Mouse (Mus musculus) hindbrain, embryonic 15.5 days (tissue): Measurements from ENCODE around the gene Atxn1. TPM values are rescaled to one million over a fixed set of nuclear protein-coding genes. Genes with fewer than 3 reads are reported as not detected.

Source experiments
- ATAC-seq: fragments of 200-750 bp; cut with Nextera tagmentation; 2 replicates; pipeline ENCODE4 v1.8.0; 2017; ENCODE audit warnings: low read depth, moderate number of reproducible peaks, moderate TSS enrichment; ENCODE audit not compliant: low FRiP score
- H3K27ac ChIP-seq: fragments of 300-500 bp; sonication (generic); replicated peaks from 2 replicates; pipeline ENCODE4 v1.5.1; 2015; ENCODE audit warnings: mild to moderate bottlenecking, inconsistent platforms
- H3K27me3 ChIP-seq: fragments of 300-500 bp; sonication (generic); 2 replicates; pipeline ENCODE4 v1.6.1; 2015; ENCODE audit warnings: control low read depth, inconsistent platforms
- H3K36me3 ChIP-seq: fragments of 300-500 bp; sonication (generic); 2 replicates; pipeline ENCODE4 v1.6.1; 2015; ENCODE audit warnings: control low read depth, inconsistent platforms
- H3K4me1 ChIP-seq: fragments of 300-500 bp; sonication (generic); replicated peaks from 2 replicates; pipeline ENCODE4 v1.6.1; 2015; ENCODE audit warnings: control low read depth, inconsistent platforms
- H3K4me2 ChIP-seq: fragments of 300-500 bp; sonication (generic); 2 replicates; pipeline ENCODE4 v1.6.1; 2015; ENCODE audit warnings: moderate library complexity, mild to moderate bottlenecking, inconsistent platforms
- H3K4me3 ChIP-seq: fragments of 300-500 bp; sonication (generic); 2 replicates; pipeline ENCODE4 v1.5.1; 2015; ENCODE audit warnings: mild to moderate bottlenecking, inconsistent platforms
- H3K9ac ChIP-seq: fragments of 300-500 bp; sonication (generic); 2 replicates; pipeline ENCODE4 v1.6.1; 2015; ENCODE audit warnings: inconsistent platforms
- H3K9me3 ChIP-seq: fragments of 300-500 bp; sonication (generic); 2 replicates; pipeline ENCODE4 v1.6.1; 2016; ENCODE audit warnings: control low read depth, inconsistent platforms
- WGBS: fragments of 180-500 bp; shearing (Covaris S2); methylation state at CpG from one replicate; pipeline ENCODE4 v1.1.7; 2015; 5-methylcytosine and 5-hydroxymethylcytosine counted together
- polyA plus RNA-seq: library from polyadenylated mRNA; unstranded; fragments of >200 nt; fragmentation: Nextera tagmentation; extraction: Ambion mirVana; gene quantifications from 2 replicates; pipeline ENCODE4 v1.2.1, GENCODE M21; 2015

Gene Atxn1
- polyA plus RNA-seq, 1 experiment from 2014 or later = 8.1 TPM

DNA sequence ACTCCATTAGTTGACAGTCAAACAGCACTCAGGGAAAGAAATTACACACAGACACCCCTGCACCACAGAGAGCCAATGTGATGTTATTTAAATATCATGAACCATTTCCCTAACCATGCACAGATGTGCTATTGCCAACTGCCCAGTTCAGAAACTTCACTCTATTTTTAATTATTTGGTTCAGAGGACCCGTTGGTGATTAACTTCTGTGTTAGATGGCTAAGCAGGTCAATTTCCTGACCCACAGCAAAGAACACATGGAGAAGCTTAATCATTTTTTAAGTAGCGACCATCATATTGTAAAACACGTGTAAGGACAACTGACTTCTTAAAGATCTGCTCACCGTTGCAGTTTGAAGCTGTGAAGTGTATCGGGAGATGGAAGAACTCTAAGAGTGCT is 26.7 kb downstream of the Atxn1 start:
- no peaks in the 10 kb centered on the region for H3K36me3 ChIP-seq
- H3K27ac ChIP-seq = no peak overlapping the region
- ATAC-seq = no peak
- H3K9ac ChIP-seq = no peak overlapping the region
- H3K4me3 ChIP-seq = no peak overlapping the region
- H3K4me2 ChIP-seq = no peak overlapping the region
- H3K27me3 ChIP-seq = no peaks in the 10 kb centered on the region
- H3K9me3 ChIP-seq = no peaks in the 10 kb centered on the region
- 81% methylated on average over 5 of the region's 5 CpGs for WGBS
- peaks cover 3% of the 10 kb centered on the region; the same call in 1 of the 2 replicates for H3K4me1 ChIP-seq

DNA sequence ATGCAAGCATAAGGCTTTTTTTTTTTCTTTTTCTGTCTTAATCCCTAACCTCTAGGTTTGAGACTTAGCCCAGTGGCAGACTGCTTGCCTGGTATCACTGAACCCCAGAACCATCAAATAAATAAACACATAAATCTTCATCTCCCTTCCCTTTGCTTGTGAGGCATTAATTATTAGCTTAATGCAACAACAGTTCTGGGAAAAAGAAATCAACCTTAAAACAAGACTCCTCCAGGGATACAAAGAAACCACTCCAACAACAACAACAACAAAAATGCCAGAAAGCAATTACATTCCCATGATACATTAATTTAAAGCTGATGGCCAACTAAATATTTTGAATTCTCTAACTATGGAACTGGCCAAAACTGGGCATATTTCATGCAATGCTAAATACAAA is 28.0 kb downstream of the Atxn1 start:
- Histone ChIP-seq H3K9ac (no peak overlapping the region), H3K4me2 (no peak overlapping the region), H3K27ac (no peak overlapping the region), H3K36me3 (no peaks in the 10 kb centered on the region), H3K27me3 (no peaks in the 10 kb centered on the region), H3K4me3 (no peak overlapping the region), H3K4me1 (peaks cover 3% of the 10 kb centered on the region; the same call in 1 of the 2 replicates), H3K9me3 (no peaks in the 10 kb centered on the region)
- no peak for ATAC-seq

DNA sequence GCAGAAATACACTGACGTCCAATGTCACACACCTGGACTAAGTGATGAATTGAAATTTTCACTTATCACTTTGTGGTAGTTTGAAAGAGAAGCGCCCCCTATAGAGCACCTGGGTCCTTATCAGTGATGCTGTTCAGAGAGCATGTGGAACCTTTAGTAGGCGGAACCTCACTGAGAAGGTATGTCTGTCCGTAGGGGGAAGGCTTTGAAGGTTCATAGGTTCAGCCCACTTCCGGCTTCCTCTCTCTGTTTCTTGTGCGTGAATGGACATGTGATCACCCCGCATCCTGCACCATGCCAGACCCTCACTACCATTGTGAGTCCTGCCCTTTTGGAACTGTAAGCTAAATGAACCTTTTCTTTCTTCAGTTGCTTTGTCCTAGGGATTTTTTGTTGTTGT is 29.0 kb downstream of the Atxn1 start:
- no peak overlapping the region for H3K9ac ChIP-seq
- H3K4me3 ChIP-seq = no peak overlapping the region
- WGBS = 76% methylated on average over 7 of the region's 7 CpGs
- peaks cover 3% of the 10 kb centered on the region; the same call in 1 of the 2 replicates for H3K4me1 ChIP-seq
- no peaks in the 10 kb centered on the region for H3K36me3 ChIP-seq
- no peak for ATAC-seq
- H3K9me3 ChIP-seq = no peaks in the 10 kb centered on the region
- H3K27ac ChIP-seq = no peak overlapping the region
- no peaks in the 10 kb centered on the region for H3K27me3 ChIP-seq
- H3K4me2 ChIP-seq = no peak overlapping the region

DNA sequence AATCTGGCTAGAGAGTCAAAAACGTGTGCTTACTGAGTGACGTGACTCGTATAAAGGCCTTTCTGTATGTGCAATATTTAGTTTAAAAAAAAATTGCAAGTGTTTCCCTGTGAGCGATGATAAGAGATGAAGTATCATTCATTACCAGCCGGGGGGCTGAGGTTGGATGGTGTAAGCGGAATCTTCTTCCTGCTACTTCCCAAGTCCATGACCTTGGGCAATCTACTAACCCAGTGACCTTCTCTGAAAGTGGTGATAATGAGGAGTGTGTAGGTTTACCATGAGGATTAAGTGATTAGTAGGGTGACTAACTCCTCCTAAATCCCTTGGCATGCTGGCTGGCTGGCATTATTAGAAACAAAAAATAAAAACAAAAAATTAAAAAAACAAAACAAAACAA is 30.0 kb downstream of the Atxn1 start:
- no peak overlapping the region for H3K9ac ChIP-seq
- peaks cover 3% of the 10 kb centered on the region; the same call in 1 of the 2 replicates for H3K4me1 ChIP-seq
- H3K27me3 ChIP-seq = no peaks in the 10 kb centered on the region
- no peak overlapping the region for H3K4me3 ChIP-seq
- H3K9me3 ChIP-seq = no peaks in the 10 kb centered on the region
- no peaks in the 10 kb centered on the region for H3K36me3 ChIP-seq
- no peak overlapping the region for H3K4me2 ChIP-seq
- no peak for ATAC-seq
- 84% methylated on average over 6 of the region's 6 CpGs for WGBS
- H3K27ac ChIP-seq = no peak overlapping the region

DNA sequence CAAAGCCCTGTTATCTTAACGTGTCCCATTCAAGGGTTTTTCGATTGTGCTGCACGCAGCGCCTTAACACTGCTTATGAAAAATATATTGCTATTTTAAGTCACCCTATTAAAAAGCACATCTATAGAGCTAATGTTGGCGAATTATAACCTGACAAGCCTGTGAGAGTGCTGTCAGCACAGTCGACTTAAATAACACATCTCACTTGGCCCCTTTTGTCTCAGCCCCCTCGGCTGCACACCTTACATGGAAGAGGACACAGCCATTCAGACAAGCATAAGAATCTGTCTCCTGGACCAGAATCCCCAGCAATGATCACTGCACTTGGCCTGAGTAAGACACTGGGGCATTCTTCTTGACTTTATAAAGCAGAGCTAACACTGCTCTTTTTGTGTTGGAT is 30.7 kb downstream of the Atxn1 start:
- no peaks in the 10 kb centered on the region for H3K9me3 ChIP-seq
- H3K36me3 ChIP-seq = no peaks in the 10 kb centered on the region
- 0 out of 2 replicates have a peak overlapping the region, but pooled peaks have one; percentile 5 for H3K27ac ChIP-seq

DNA sequence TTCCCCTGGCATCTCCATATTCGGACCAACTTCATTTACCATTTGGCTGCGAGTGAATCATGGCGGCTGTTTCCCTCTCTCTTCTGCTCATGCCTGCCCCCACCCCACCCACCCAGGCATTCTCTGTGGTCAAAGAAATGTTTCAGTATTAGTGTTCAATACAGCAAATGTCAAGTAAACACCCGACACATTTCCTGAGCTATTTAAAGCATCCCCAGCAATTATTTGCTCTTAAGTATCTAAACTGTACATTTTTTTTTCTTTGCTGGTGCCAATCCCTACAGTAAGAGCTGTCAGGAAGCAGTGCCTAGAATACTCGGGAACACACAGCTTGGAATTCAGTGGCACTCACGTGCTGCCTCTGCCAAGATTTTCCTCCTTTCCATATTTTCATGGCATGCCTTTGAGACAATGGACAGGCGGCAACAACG is 32.3 kb downstream of the Atxn1 start:
- Histone ChIP-seq H3K4me2 (no peak overlapping the region), H3K9ac (no peak overlapping the region), H3K4me1 (peaks cover 3% of the 10 kb centered on the region; the same call in 1 of the 2 replicates), H3K9me3 (no peaks in the 10 kb centered on the region), H3K4me3 (no peak overlapping the region), H3K36me3 (no peaks in the 10 kb centered on the region), H3K27me3 (no peaks in the 10 kb centered on the region), H3K27ac (no peak overlapping the region)
- WGBS = 61% methylated on average over 8 of the region's 8 CpGs
- no peak for ATAC-seq

More for the DNA sequence above, 30.7 kb downstream of the Atxn1 start:
- no peak overlapping the region for H3K9ac ChIP-seq
- ATAC-seq = no peak
- no peaks in the 10 kb centered on the region for H3K27me3 ChIP-seq
- WGBS = 62% methylated on average over 7 of the region's 7 CpGs
- peaks cover 3% of the 10 kb centered on the region; the same call in 1 of the 2 replicates for H3K4me1 ChIP-seq
- no peak overlapping the region for H3K4me3 ChIP-seq
- no peak overlapping the region for H3K4me2 ChIP-seq

DNA sequence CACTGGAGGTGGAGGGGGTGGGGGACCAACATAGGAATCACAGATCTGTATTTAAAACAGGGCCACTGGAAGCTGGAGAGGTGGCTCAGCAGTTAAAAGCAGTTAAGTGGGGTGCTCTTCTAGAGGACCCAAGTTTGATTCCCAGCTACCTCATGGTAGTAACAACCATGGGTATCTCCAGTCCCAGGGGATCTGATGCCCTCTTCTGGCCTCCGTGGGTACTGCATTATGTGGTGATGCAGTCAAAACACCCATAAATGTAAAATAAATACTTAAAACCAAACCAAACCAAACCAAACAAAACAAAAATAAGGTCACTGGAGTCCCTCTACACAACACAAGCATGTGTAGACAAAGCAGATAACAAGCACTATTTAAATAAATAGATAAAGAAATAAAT is 32.9 kb downstream of the Atxn1 start:
- ATAC-seq = no peak
- Histone ChIP-seq H3K9me3 (no peaks in the 10 kb centered on the region), H3K27ac (no peak overlapping the region), H3K36me3 (no peaks in the 10 kb centered on the region), H3K4me1 (peaks cover 3% of the 10 kb centered on the region; the same call in 1 of the 2 replicates), H3K9ac (no peak overlapping the region), H3K4me3 (no peak overlapping the region), H3K4me2 (no peak overlapping the region), H3K27me3 (no peaks in the 10 kb centered on the region)
- WGBS = 43% methylated on average over 1 of the region's 1 CpGs

DNA sequence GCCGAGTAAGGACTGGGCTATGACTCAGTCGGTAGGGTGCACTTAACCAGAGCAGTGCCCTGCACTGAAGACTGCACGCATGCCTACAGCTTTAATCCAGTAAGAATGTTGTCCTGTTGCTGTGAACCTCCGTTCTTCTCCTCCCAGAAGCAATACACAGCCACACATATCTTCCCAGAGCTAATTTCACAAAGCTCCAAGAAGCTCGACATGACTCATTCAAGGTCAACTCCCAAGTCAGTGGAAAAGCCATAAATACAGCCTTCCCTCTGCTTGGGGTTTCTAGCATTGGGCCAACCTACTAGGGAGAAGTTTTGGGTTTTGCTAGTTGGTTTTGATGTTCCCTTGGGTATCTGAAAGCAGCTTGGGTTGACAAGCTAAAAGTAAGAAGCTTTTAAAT is 33.6 kb downstream of the Atxn1 start:
- no peaks in the 10 kb centered on the region for H3K36me3 ChIP-seq
- H3K27me3 ChIP-seq = no peaks in the 10 kb centered on the region
- ATAC-seq = no peak
- H3K9ac ChIP-seq = no peak overlapping the region
- H3K4me1 ChIP-seq = peaks cover 3% of the 10 kb centered on the region; the same call in 1 of the 2 replicates
- no peaks in the 10 kb centered on the region for H3K9me3 ChIP-seq
- H3K27ac ChIP-seq = no peak overlapping the region
- H3K4me2 ChIP-seq = no peak overlapping the region
- H3K4me3 ChIP-seq = no peak overlapping the region
- WGBS = 93% methylated on average over 5 of the region's 5 CpGs

DNA sequence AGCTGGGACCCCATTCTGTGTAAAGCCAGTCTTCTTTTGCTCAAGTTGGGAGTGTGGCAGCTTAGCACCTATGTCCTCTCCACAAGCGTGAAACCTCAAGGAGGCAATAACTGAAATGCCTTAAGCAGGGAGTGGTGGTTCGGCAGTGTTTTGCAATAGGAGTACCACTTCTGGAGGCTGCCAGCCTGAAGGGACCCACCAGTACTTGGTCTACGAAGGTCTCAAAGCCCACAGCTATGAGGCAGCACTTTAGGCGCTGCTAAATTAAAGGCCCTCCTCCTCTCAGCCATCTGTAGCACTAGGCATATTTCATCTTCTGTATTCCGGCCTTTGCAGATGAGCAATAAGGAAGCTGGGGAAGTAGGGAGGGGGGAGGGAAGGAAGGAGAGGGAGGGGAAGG is 35.1 kb downstream of the Atxn1 start:
- H3K9me3 ChIP-seq = no peaks in the 10 kb centered on the region
- no peak overlapping the region for H3K9ac ChIP-seq
- no peak for ATAC-seq
- H3K4me1 ChIP-seq = peaks cover 3% of the 10 kb centered on the region; the same call in 1 of the 2 replicates
- H3K27me3 ChIP-seq = no peaks in the 10 kb centered on the region
- WGBS = 71% methylated on average over 5 of the region's 5 CpGs
- H3K4me3 ChIP-seq = no peak overlapping the region
- H3K36me3 ChIP-seq = no peaks in the 10 kb centered on the region
- no peak overlapping the region for H3K4me2 ChIP-seq
- H3K27ac ChIP-seq = no peak overlapping the region

DNA sequence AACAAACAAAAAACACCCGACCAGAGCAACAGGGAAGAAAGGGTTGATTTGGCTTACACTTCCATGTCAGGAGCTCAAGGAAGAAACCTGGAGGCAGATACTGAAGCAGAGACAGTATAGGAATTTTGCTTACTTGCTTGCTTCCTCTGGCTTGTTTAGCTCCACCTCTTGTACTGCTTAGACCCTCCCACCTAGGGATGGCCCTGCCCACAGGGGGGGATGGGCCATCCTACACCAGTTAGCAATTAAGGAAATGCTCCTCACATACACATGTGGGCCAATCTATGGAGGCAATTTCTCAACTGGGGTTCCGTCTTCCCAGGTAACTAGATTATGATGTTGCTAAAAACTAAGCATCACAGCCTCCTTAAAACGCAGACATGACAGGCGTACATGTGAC is 39.5 kb downstream of the Atxn1 start:
- Histone ChIP-seq H3K9ac (no peak overlapping the region), H3K27ac (no peak overlapping the region), H3K4me3 (no peak overlapping the region), H3K4me1 (no peaks in the 10 kb centered on the region; the same call in 1 of the 2 replicates), H3K4me2 (no peak overlapping the region), H3K27me3 (no peaks in the 10 kb centered on the region), H3K36me3 (no peaks in the 10 kb centered on the region), H3K9me3 (no peaks in the 10 kb centered on the region)
- ATAC-seq = no peak
- 90% methylated on average over 4 of the region's 4 CpGs for WGBS

DNA sequence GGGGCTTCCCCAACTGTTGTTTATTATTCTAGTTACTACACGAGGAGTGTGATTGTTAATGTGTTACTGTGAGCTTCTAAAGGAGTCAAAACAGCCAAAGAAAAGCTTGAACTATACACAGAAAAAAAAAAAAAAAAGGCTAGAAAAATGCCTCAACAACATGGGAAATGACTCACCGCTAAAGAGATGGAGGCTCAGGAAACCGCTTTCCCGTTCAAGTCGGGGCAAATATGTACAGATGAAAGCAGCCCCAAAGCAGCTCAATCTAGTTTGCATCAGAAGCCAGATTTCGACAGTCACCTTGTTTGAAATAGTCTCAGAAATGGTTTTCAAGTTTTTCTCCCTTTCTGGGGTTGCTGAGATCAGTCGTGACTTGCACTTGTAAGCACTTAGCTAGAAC is 40.3 kb downstream of the Atxn1 start:
- WGBS = 79% methylated on average over 7 of the region's 7 CpGs
- Histone ChIP-seq H3K9me3 (no peaks in the 10 kb centered on the region), H3K9ac (no peak overlapping the region), H3K36me3 (no peaks in the 10 kb centered on the region), H3K4me1 (no peaks in the 10 kb centered on the region; the same call in 1 of the 2 replicates), H3K27ac (no peak overlapping the region), H3K4me2 (no peak overlapping the region), H3K27me3 (no peaks in the 10 kb centered on the region), H3K4me3 (no peak overlapping the region)
- ATAC-seq = no peak

DNA sequence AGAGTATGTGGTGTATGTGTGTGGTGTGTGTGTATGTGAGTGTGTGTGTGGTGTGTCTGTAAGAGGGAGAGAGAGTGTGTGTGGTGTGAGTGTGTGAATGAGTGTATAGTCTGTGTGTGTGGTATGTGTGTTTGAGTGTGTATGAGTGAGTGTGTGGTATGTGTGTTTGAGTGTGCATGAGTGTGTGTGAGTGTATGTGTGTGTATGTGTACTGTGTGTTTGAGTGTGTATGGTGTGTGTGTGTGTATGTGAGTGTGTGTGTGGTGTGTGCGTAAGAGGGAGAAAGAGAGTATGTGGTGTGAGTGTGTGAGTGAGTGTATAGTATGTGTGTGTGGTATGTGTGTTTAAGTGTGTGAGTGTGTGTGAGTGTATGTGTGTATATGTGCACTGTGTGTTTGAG is 41.7 kb downstream of the Atxn1 start:
- no peak overlapping the region for H3K9ac ChIP-seq
- no peaks in the 10 kb centered on the region for H3K9me3 ChIP-seq
- no peak overlapping the region for H3K4me2 ChIP-seq
- ATAC-seq = no peak
- no peak overlapping the region for H3K27ac ChIP-seq
- no peaks in the 10 kb centered on the region for H3K36me3 ChIP-seq
- no peak overlapping the region for H3K4me3 ChIP-seq
- H3K27me3 ChIP-seq = no peaks in the 10 kb centered on the region
- no peaks in the 10 kb centered on the region; the same call in 1 of the 2 replicates for H3K4me1 ChIP-seq
- 96% methylated on average over 1 of the region's 1 CpGs for WGBS

DNA sequence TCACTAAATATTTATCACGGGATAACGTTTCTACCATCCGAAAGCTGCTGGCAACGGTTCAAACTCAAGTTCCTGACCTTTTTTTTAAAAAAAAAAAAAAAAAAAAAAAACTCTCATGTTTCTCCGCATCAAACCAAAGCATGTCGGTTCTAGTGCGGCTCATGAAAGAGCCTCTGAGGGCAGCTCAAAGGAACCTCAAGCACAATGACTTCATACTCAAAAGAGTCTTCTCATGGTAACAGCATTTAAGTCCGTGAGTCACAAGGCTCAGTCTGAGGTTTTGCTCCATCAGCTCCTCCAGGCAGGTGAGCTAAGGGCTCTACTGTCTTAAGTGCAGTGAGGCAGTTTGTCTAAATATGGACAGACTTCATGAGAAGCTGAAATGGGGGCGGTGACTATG is 42.3 kb downstream of the Atxn1 start:
- Histone ChIP-seq H3K4me2 (no peak overlapping the region), H3K4me3 (no peak overlapping the region), H3K4me1 (no peaks in the 10 kb centered on the region; the same call in 1 of the 2 replicates), H3K27me3 (no peaks in the 10 kb centered on the region), H3K9ac (no peak overlapping the region), H3K36me3 (no peaks in the 10 kb centered on the region), H3K9me3 (no peaks in the 10 kb centered on the region), H3K27ac (no peak overlapping the region)
- 53% methylated on average over 9 of the region's 9 CpGs for WGBS
- no peak for ATAC-seq
